Mouse (Mus musculus): ENCODE data around the gene Olfr1239. TPM values are rescaled to one million over a fixed set of nuclear protein-coding genes. Genes with fewer than 3 reads are reported as not detected.

The Olfr1239 gene
- not detected for polyA plus RNA-seq (2014; fragmentation: Illumina TruSeq; extraction: RNeasy Lipid Tissue Mini Kit (QIAGEN cat#74804); ENCODE audit: low replicate concordance)

GRCm38 (mm10) chr2:89420307-89420706, at the start of gene Olfr1239:
Olfr1239 (minus strand) TSS chr2:89420407.

GRCm38 (mm10) chr2:89442900-89443299, 22.7 kb upstream of the Olfr1239 start, which contains the start of gene Olfr1240:
Olfr1240 (minus strand) TSS chr2:89443000.

GRCm38 (mm10) chr2:89409576-89409975, 10.6 kb downstream of the Olfr1239 start, which contains the start of gene Olfr1238:
Olfr1238 (minus strand) TSS chr2:89409676.

Other genes with a start within 250 kb of the Olfr1239 start
- not detected for gene Olfr1225, start 245.7 kb downstream of the Olfr1239 start, polyA plus RNA-seq (2014; fragmentation: Illumina TruSeq; extraction: RNeasy Lipid Tissue Mini Kit (QIAGEN cat#74804); ENCODE audit: low replicate concordance)
- gene Olfr1226, start 220.4 kb downstream of the Olfr1239 start, polyA plus RNA-seq (2014; fragmentation: Illumina TruSeq; extraction: RNeasy Lipid Tissue Mini Kit (QIAGEN cat#74804); ENCODE audit: low replicate concordance), result not detected
- not detected for gene Olfr1228, start 166.3 kb downstream of the Olfr1239 start, polyA plus RNA-seq (2014; fragmentation: Illumina TruSeq; extraction: RNeasy Lipid Tissue Mini Kit (QIAGEN cat#74804); ENCODE audit: low replicate concordance)
- not detected for gene Olfr1229, start 132.4 kb downstream of the Olfr1239 start, polyA plus RNA-seq (2014; fragmentation: Illumina TruSeq; extraction: RNeasy Lipid Tissue Mini Kit (QIAGEN cat#74804); ENCODE audit: low replicate concordance)
- not detected for gene Olfr1230, start 123.1 kb downstream of the Olfr1239 start, polyA plus RNA-seq (2014; fragmentation: Illumina TruSeq; extraction: RNeasy Lipid Tissue Mini Kit (QIAGEN cat#74804); ENCODE audit: low replicate concordance)
- not detected for gene Olfr1231, start 113.3 kb downstream of the Olfr1239 start, polyA plus RNA-seq (2014; fragmentation: Illumina TruSeq; extraction: RNeasy Lipid Tissue Mini Kit (QIAGEN cat#74804); ENCODE audit: low replicate concordance)
- gene Olfr1232, start 90.7 kb downstream of the Olfr1239 start, polyA plus RNA-seq (2014; fragmentation: Illumina TruSeq; extraction: RNeasy Lipid Tissue Mini Kit (QIAGEN cat#74804); ENCODE audit: low replicate concordance), result not detected
- gene Olfr1233, start 78.0 kb downstream of the Olfr1239 start, polyA plus RNA-seq (2014; fragmentation: Illumina TruSeq; extraction: RNeasy Lipid Tissue Mini Kit (QIAGEN cat#74804); ENCODE audit: low replicate concordance), result not detected
- gene Olfr1234, start 55.5 kb downstream of the Olfr1239 start, polyA plus RNA-seq (2014; fragmentation: Illumina TruSeq; extraction: RNeasy Lipid Tissue Mini Kit (QIAGEN cat#74804); ENCODE audit: low replicate concordance), result not detected
- not detected for gene Olfr1238, start 10.7 kb downstream of the Olfr1239 start, polyA plus RNA-seq (2014; fragmentation: Illumina TruSeq; extraction: RNeasy Lipid Tissue Mini Kit (QIAGEN cat#74804); ENCODE audit: low replicate concordance)
- gene Olfr1240, start 22.6 kb upstream of the Olfr1239 start, polyA plus RNA-seq (2014; fragmentation: Illumina TruSeq; extraction: RNeasy Lipid Tissue Mini Kit (QIAGEN cat#74804); ENCODE audit: low replicate concordance), result not detected
- not detected for gene Olfr1241, start 66.7 kb upstream of the Olfr1239 start, polyA plus RNA-seq (2014; fragmentation: Illumina TruSeq; extraction: RNeasy Lipid Tissue Mini Kit (QIAGEN cat#74804); ENCODE audit: low replicate concordance)
- gene Olfr1242, start 77.9 kb upstream of the Olfr1239 start, polyA plus RNA-seq (2014; fragmentation: Illumina TruSeq; extraction: RNeasy Lipid Tissue Mini Kit (QIAGEN cat#74804); ENCODE audit: low replicate concordance), result not detected
- not detected for gene Olfr1243, start 111.1 kb upstream of the Olfr1239 start, polyA plus RNA-seq (2014; fragmentation: Illumina TruSeq; extraction: RNeasy Lipid Tissue Mini Kit (QIAGEN cat#74804); ENCODE audit: low replicate concordance)
- gene Olfr1245, start 158.0 kb upstream of the Olfr1239 start, polyA plus RNA-seq (2014; fragmentation: Illumina TruSeq; extraction: RNeasy Lipid Tissue Mini Kit (QIAGEN cat#74804); ENCODE audit: low replicate concordance), result not detected
- gene Olfr1246, start 172.8 kb upstream of the Olfr1239 start, polyA plus RNA-seq (2014; fragmentation: Illumina TruSeq; extraction: RNeasy Lipid Tissue Mini Kit (QIAGEN cat#74804); ENCODE audit: low replicate concordance), result not detected
- not detected for gene Olfr1247, start 193.7 kb upstream of the Olfr1239 start, polyA plus RNA-seq (2014; fragmentation: Illumina TruSeq; extraction: RNeasy Lipid Tissue Mini Kit (QIAGEN cat#74804); ENCODE audit: low replicate concordance)
- gene Olfr1248, start 197.8 kb upstream of the Olfr1239 start, polyA plus RNA-seq (2014; fragmentation: Illumina TruSeq; extraction: RNeasy Lipid Tissue Mini Kit (QIAGEN cat#74804); ENCODE audit: low replicate concordance), result not detected
- gene Olfr1249, start 214.6 kb upstream of the Olfr1239 start, polyA plus RNA-seq (2014; fragmentation: Illumina TruSeq; extraction: RNeasy Lipid Tissue Mini Kit (QIAGEN cat#74804); ENCODE audit: low replicate concordance), result not detected
- gene Olfr1250, start 241.1 kb upstream of the Olfr1239 start, polyA plus RNA-seq (2014; fragmentation: Illumina TruSeq; extraction: RNeasy Lipid Tissue Mini Kit (QIAGEN cat#74804); ENCODE audit: low replicate concordance), result not detected

Measured in small intestine, adult 10 weeks (tissue).